Mouse (Mus musculus): Measurements from ENCODE around the gene Rtl5. TPM values are rescaled to one million over a fixed set of nuclear protein-coding genes. Genes with fewer than 3 reads are reported as not detected.

Rtl5 gene
- polyA plus RNA-seq, 1 experiment from 2014 or later: 2.2 TPM

- Histone ChIP-seq H3K36me3 (replicated peaks; ENCODE audit: control insufficient read depth, insufficient read depth, low read depth, low read length) (no peaks in the 10 kb centered on the region), H3K4me3 (ENCODE audit: low read depth, low read length) (no peak overlapping the region), H3K4me1 (ENCODE audit: control insufficient read depth, insufficient read depth, low read length) (no peaks in the 10 kb centered on the region), H3K9me3 (replicated peaks; ENCODE audit: control insufficient read depth, low read length) (no peaks in the 10 kb centered on the region), H3K27me3 (ENCODE audit: control insufficient read depth, insufficient read depth, low read length) (no peaks in the 10 kb centered on the region), H3K27ac (replicated peaks; ENCODE audit: low read depth, low read length) (no peak overlapping the region), H3K4me2 (ENCODE audit: low read depth, low read length) (no peak overlapping the region), H3K9ac (replicated peaks; ENCODE audit: low read length) (no peak overlapping the region)
- ATAC-seq (replicated peaks; ENCODE audit: insufficient number of reproducible peaks, low FRiP score, low TSS enrichment, low read depth) (no peak), DNase-seq (ENCODE audit: low spot score) (no peak)
- WGBS: 80% methylated on average over 5 of the region's 5 CpGs
These were observed 10.9 kb downstream of the Rtl5 start for GRCm38 (mm10) chrX:102060243-102060642.

GRCm38 (mm10) chrX:102059437-102059836 lies 11.7 kb downstream of the Rtl5 start:
- Histone ChIP-seq H3K27ac (replicated peaks; ENCODE audit: low read depth, low read length) (no peak overlapping the region), H3K36me3 (replicated peaks; ENCODE audit: control insufficient read depth, insufficient read depth, low read depth, low read length) (no peaks in the 10 kb centered on the region), H3K4me3 (ENCODE audit: low read depth, low read length) (no peak overlapping the region), H3K4me2 (ENCODE audit: low read depth, low read length) (no peak overlapping the region), H3K4me1 (ENCODE audit: control insufficient read depth, insufficient read depth, low read length) (no peaks in the 10 kb centered on the region), H3K27me3 (ENCODE audit: control insufficient read depth, insufficient read depth, low read length) (no peaks in the 10 kb centered on the region), H3K9me3 (replicated peaks; ENCODE audit: control insufficient read depth, low read length) (no peaks in the 10 kb centered on the region), H3K9ac (replicated peaks; ENCODE audit: low read length) (no peak overlapping the region)
- WGBS: 71% methylated on average over 9 of the region's 9 CpGs
- DNase-seq (ENCODE audit: low spot score) (peak; percentile 42), ATAC-seq (replicated peaks; ENCODE audit: insufficient number of reproducible peaks, low FRiP score, low TSS enrichment, low read depth) (no peak)

- ATAC-seq (replicated peaks; ENCODE audit: insufficient number of reproducible peaks, low FRiP score, low TSS enrichment, low read depth): no peak
- Histone ChIP-seq H3K4me1 (ENCODE audit: control insufficient read depth, insufficient read depth, low read length) (no peaks in the 10 kb centered on the region), H3K4me3 (ENCODE audit: low read depth, low read length) (no peak overlapping the region), H3K9me3 (replicated peaks; ENCODE audit: control insufficient read depth, low read length) (no peaks in the 10 kb centered on the region), H3K9ac (replicated peaks; ENCODE audit: low read length) (no peak overlapping the region), H3K4me2 (ENCODE audit: low read depth, low read length) (no peak overlapping the region), H3K27ac (replicated peaks; ENCODE audit: low read depth, low read length) (no peak overlapping the region), H3K27me3 (ENCODE audit: control insufficient read depth, insufficient read depth, low read length) (no peaks in the 10 kb centered on the region), H3K36me3 (replicated peaks; ENCODE audit: control insufficient read depth, insufficient read depth, low read depth, low read length) (no peaks in the 10 kb centered on the region)
- 86% methylated on average over 4 of the region's 4 CpGs for WGBS
- no peak for DNase-seq (ENCODE audit: low spot score)
These were observed 17.1 kb downstream of the Rtl5 start for GRCm38 (mm10) chrX:102054009-102054408.

- H3K36me3 ChIP-seq (replicated peaks; ENCODE audit: control insufficient read depth, insufficient read depth, low read depth, low read length): no peaks in the 10 kb centered on the region
- H3K27ac ChIP-seq (replicated peaks; ENCODE audit: low read depth, low read length): no peak overlapping the region
These were observed 17.7 kb downstream of the Rtl5 start for GRCm38 (mm10) chrX:102053371-102053770.

GRCm38 (mm10) chrX:102051225-102051624 lies 19.9 kb downstream of the Rtl5 start:
- DNase-seq (ENCODE audit: low spot score) (no peak), ATAC-seq (replicated peaks; ENCODE audit: insufficient number of reproducible peaks, low FRiP score, low TSS enrichment, low read depth) (no peak)
- Histone ChIP-seq H3K4me3 (ENCODE audit: low read depth, low read length) (no peak overlapping the region), H3K36me3 (replicated peaks; ENCODE audit: control insufficient read depth, insufficient read depth, low read depth, low read length) (no peaks in the 10 kb centered on the region), H3K9ac (replicated peaks; ENCODE audit: low read length) (no peak overlapping the region), H3K27ac (replicated peaks; ENCODE audit: low read depth, low read length) (no peak overlapping the region), H3K4me1 (ENCODE audit: control insufficient read depth, insufficient read depth, low read length) (no peaks in the 10 kb centered on the region), H3K9me3 (replicated peaks; ENCODE audit: control insufficient read depth, low read length) (no peaks in the 10 kb centered on the region), H3K27me3 (ENCODE audit: control insufficient read depth, insufficient read depth, low read length) (no peaks in the 10 kb centered on the region), H3K4me2 (ENCODE audit: low read depth, low read length) (no peak overlapping the region)
- 81% methylated on average over 4 of the region's 4 CpGs for WGBS

More at GRCm38 (mm10) chrX:102053371-102053770, 17.7 kb downstream of the Rtl5 start:
- Histone ChIP-seq H3K4me3 (ENCODE audit: low read depth, low read length) (no peak overlapping the region), H3K9me3 (replicated peaks; ENCODE audit: control insufficient read depth, low read length) (no peaks in the 10 kb centered on the region), H3K4me2 (ENCODE audit: low read depth, low read length) (no peak overlapping the region), H3K4me1 (ENCODE audit: control insufficient read depth, insufficient read depth, low read length) (no peaks in the 10 kb centered on the region), H3K9ac (replicated peaks; ENCODE audit: low read length) (no peak overlapping the region), H3K27me3 (ENCODE audit: control insufficient read depth, insufficient read depth, low read length) (no peaks in the 10 kb centered on the region)
- DNase-seq (ENCODE audit: low spot score) (no peak), ATAC-seq (replicated peaks; ENCODE audit: insufficient number of reproducible peaks, low FRiP score, low TSS enrichment, low read depth) (no peak)
- whole genome bisulfite sequencing: 100% methylated on average over 2 of the region's 2 CpGs

- H3K9ac ChIP-seq (replicated peaks; ENCODE audit: low read length): no peak overlapping the region
- no peaks in the 10 kb centered on the region for H3K4me1 ChIP-seq (ENCODE audit: control insufficient read depth, insufficient read depth, low read length)
- DNase-seq (ENCODE audit: low spot score): no peak
- H3K27me3 ChIP-seq (ENCODE audit: control insufficient read depth, insufficient read depth, low read length): no peaks in the 10 kb centered on the region
- no peak for ATAC-seq (replicated peaks; ENCODE audit: insufficient number of reproducible peaks, low FRiP score, low TSS enrichment, low read depth)
- no peak overlapping the region for H3K4me3 ChIP-seq (ENCODE audit: low read depth, low read length)
- WGBS: 87% methylated on average over 6 of the region's 6 CpGs
- H3K27ac ChIP-seq (replicated peaks; ENCODE audit: low read depth, low read length): no peak overlapping the region
- H3K9me3 ChIP-seq (replicated peaks; ENCODE audit: control insufficient read depth, low read length): no peaks in the 10 kb centered on the region
- no peaks in the 10 kb centered on the region for H3K36me3 ChIP-seq (replicated peaks; ENCODE audit: control insufficient read depth, insufficient read depth, low read depth, low read length)
- no peak overlapping the region for H3K4me2 ChIP-seq (ENCODE audit: low read depth, low read length)
These were observed 20.6 kb downstream of the Rtl5 start for GRCm38 (mm10) chrX:102050552-102050951.

GRCm38 (mm10) chrX:102042386-102042785 lies 28.7 kb downstream of the Rtl5 start:
- H3K4me1 ChIP-seq (ENCODE audit: control insufficient read depth, insufficient read depth, low read length): no peaks in the 10 kb centered on the region
- H3K4me2 ChIP-seq (ENCODE audit: low read depth, low read length): no peak overlapping the region
- ATAC-seq (replicated peaks; ENCODE audit: insufficient number of reproducible peaks, low FRiP score, low TSS enrichment, low read depth) (no peak), DNase-seq (ENCODE audit: low spot score) (no peak)
- H3K4me3 ChIP-seq (ENCODE audit: low read depth, low read length): no peak overlapping the region
- 80% methylated on average over 4 of the region's 4 CpGs for WGBS
- H3K9me3 ChIP-seq (replicated peaks; ENCODE audit: control insufficient read depth, low read length): no peaks in the 10 kb centered on the region
- H3K9ac ChIP-seq (replicated peaks; ENCODE audit: low read length): no peak overlapping the region
- no peaks in the 10 kb centered on the region for H3K27me3 ChIP-seq (ENCODE audit: control insufficient read depth, insufficient read depth, low read length)
- no peak overlapping the region for H3K27ac ChIP-seq (replicated peaks; ENCODE audit: low read depth, low read length)
- H3K36me3 ChIP-seq (replicated peaks; ENCODE audit: control insufficient read depth, insufficient read depth, low read depth, low read length): no peaks in the 10 kb centered on the region

- DNase-seq (ENCODE audit: low spot score): no peak
- H3K4me2 ChIP-seq (ENCODE audit: low read depth, low read length): no peak overlapping the region
- no peaks in the 10 kb centered on the region for H3K4me1 ChIP-seq (ENCODE audit: control insufficient read depth, insufficient read depth, low read length)
- H3K4me3 ChIP-seq (ENCODE audit: low read depth, low read length): no peak overlapping the region
- no peak overlapping the region for H3K9ac ChIP-seq (replicated peaks; ENCODE audit: low read length)
- no peaks in the 10 kb centered on the region for H3K27me3 ChIP-seq (ENCODE audit: control insufficient read depth, insufficient read depth, low read length)
- H3K36me3 ChIP-seq (replicated peaks; ENCODE audit: control insufficient read depth, insufficient read depth, low read depth, low read length): no peaks in the 10 kb centered on the region
- 60% methylated on average over 7 of the region's 7 CpGs for WGBS
- ATAC-seq (replicated peaks; ENCODE audit: insufficient number of reproducible peaks, low FRiP score, low TSS enrichment, low read depth): no peak
- no peak overlapping the region for H3K27ac ChIP-seq (replicated peaks; ENCODE audit: low read depth, low read length)
- H3K9me3 ChIP-seq (replicated peaks; ENCODE audit: control insufficient read depth, low read length): no peaks in the 10 kb centered on the region
These were observed 29.5 kb downstream of the Rtl5 start for GRCm38 (mm10) chrX:102041562-102041961.
